Mouse (Mus musculus): ENCODE data around the gene Kcns3. TPM values are rescaled to one million over a fixed set of nuclear protein-coding genes. Genes with fewer than 3 reads are reported as not detected.

The Kcns3 gene
- 0.11 and 0.30 TPM in 2 replicates for polyA plus RNA-seq (2016; fragmentation: Nextera tagmentation; extraction: Ambion mirVana)

GRCm38 (mm10) chr12:11151015-11151414 is at the start of gene Kcns3:
Kcns3 (minus strand) TSS chr12:11151056.
- Histone ChIP-seq H3K36me3 (replicated peaks) (no peaks in the 10 kb centered on the region), H3K9me3 (no peaks in the 10 kb centered on the region), H3K4me3 (peak within 1 kb of the TSS; percentile 65), H3K27me3 (replicated peaks; ENCODE audit: low read depth, poor library complexity, severe bottlenecking) (peaks cover 58% of the 10 kb centered on the region), H3K27ac (replicated peaks) (no peak within 1 kb of the TSS; the same call in 1 of the 2 replicates), H3K4me1 (peaks cover 20% of the 10 kb centered on the region)
- 24% methylated on average over 15 of the region's 15 CpGs for WGBS
- peak; percentile 15 for DNase-seq (ENCODE audit: low spot score)

DNA sequence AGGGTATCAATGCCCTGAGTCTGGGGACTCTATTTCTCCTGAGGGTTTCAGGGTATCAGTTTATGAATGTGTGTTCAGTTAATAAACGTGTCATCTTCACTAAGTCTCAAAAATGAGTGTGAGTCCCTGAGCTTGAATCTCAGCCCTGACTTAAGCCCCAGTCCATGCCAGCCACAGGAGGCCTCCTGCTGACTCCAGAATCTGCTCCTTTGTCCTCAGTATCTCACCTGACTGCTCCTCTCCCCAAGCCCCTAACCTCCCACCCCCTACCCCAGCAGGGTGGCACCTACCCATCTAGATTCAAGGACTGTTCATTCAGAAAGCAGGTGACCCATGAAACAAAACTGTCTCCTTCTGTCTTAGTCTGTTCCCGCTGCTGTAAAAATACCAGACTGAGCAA is 47.7 kb upstream of the Kcns3 start:
- peaks cover 9% of the 10 kb centered on the region for H3K4me1 ChIP-seq

DNA sequence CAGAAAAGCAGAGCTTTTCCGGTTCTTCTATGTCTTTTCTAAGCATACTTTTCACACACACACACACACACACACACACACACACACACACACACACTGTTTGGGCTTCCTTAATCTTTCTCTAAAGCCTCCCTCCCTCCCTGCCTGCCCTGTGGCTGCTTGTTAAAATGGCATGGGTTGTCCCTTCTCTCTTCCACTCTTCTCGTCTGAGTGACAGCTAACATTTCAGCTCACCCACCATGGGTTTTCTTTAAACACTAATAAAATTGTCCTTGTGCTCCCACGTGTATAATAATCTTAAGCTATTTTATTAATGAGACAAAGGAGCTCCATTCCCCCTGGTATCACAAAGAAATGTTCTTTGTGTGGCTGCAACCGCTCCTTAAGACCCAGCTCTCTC is 47.2 kb upstream of the Kcns3 start:
- 32% methylated on average over 4 of the region's 4 CpGs for WGBS
- H3K27ac ChIP-seq (replicated peaks): no peak overlapping the region
- no peak overlapping the region for H3K4me3 ChIP-seq
- no peaks in the 10 kb centered on the region for H3K27me3 ChIP-seq (replicated peaks; ENCODE audit: low read depth, poor library complexity, severe bottlenecking)
- no peaks in the 10 kb centered on the region for H3K9me3 ChIP-seq
- no peaks in the 10 kb centered on the region for H3K36me3 ChIP-seq (replicated peaks)
- peak; percentile 13 for DNase-seq (ENCODE audit: low spot score)
- H3K4me1 ChIP-seq: peaks cover 9% of the 10 kb centered on the region

More for the DNA sequence above, 47.7 kb upstream of the Kcns3 start:
- H3K27ac ChIP-seq (replicated peaks): no peak overlapping the region
- DNase-seq (ENCODE audit: low spot score): no peak
- H3K27me3 ChIP-seq (replicated peaks; ENCODE audit: low read depth, poor library complexity, severe bottlenecking): no peaks in the 10 kb centered on the region
- H3K36me3 ChIP-seq (replicated peaks): no peaks in the 10 kb centered on the region
- WGBS: 41% methylated on average over 2 of the region's 2 CpGs
- H3K9me3 ChIP-seq: no peaks in the 10 kb centered on the region
- H3K4me3 ChIP-seq: no peak overlapping the region

- 42% methylated on average over 5 of the region's 5 CpGs for WGBS
- peak overlapping the region; percentile 30; the same call in 1 of the 2 replicates for H3K27ac ChIP-seq (replicated peaks)
Observed at GRCm38 (mm10) chr12:11196830-11197229, 46.0 kb upstream of the Kcns3 start.

GRCm38 (mm10) chr12:11196142-11196597 is 45.3 kb upstream of the Kcns3 start:
- Histone ChIP-seq H3K9me3 (no peaks in the 10 kb centered on the region), H3K4me3 (peak overlapping the region; percentile 43; the same call in 1 of the 2 replicates), H3K4me1 (peaks cover 9% of the 10 kb centered on the region), H3K27ac (replicated peaks) (peak overlapping the region; percentile 30; the same call in 1 of the 2 replicates), H3K27me3 (replicated peaks; ENCODE audit: low read depth, poor library complexity, severe bottlenecking) (no peaks in the 10 kb centered on the region), H3K36me3 (replicated peaks) (no peaks in the 10 kb centered on the region)
- peak; percentile 87 for DNase-seq (ENCODE audit: low spot score)
- 10% methylated on average over 18 of the region's 19 CpGs for WGBS

More at GRCm38 (mm10) chr12:11196830-11197229, 46.0 kb upstream of the Kcns3 start:
- Histone ChIP-seq H3K4me3 (no peak overlapping the region), H3K9me3 (no peaks in the 10 kb centered on the region), H3K4me1 (peaks cover 9% of the 10 kb centered on the region), H3K36me3 (replicated peaks) (no peaks in the 10 kb centered on the region), H3K27me3 (replicated peaks; ENCODE audit: low read depth, poor library complexity, severe bottlenecking) (no peaks in the 10 kb centered on the region)
- DNase-seq (ENCODE audit: low spot score): no peak

DNA sequence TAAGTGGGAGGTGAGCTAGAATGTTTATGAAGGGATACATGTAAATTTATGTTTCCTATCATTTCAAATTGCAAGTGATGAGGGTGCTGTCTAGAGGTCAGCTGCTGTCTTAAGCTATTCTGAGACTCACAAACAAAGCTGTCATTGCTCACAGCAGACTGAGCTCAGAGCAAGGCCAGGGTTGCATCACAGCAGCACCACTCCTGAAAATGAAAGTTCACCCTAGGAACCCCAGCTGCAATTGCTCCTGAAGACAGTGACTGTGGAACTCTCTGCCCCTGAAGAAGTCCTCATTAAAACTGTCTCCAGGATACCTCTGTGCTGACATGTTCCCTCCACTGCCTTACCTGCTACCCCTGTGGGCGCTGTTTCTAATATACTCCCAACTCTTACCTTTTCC is 44.2 kb upstream of the Kcns3 start:
- Histone ChIP-seq H3K36me3 (replicated peaks) (no peaks in the 10 kb centered on the region), H3K27me3 (replicated peaks; ENCODE audit: low read depth, poor library complexity, severe bottlenecking) (no peaks in the 10 kb centered on the region), H3K4me3 (no peak overlapping the region), H3K4me1 (peaks cover 9% of the 10 kb centered on the region), H3K27ac (replicated peaks) (no peak overlapping the region), H3K9me3 (no peaks in the 10 kb centered on the region)
- WGBS: 91% methylated on average over 1 of the region's 1 CpGs
- no peak for DNase-seq (ENCODE audit: low spot score)

GRCm38 (mm10) chr12:11178486-11179154 is 27.8 kb upstream of the Kcns3 start:
- Histone ChIP-seq H3K27me3 (replicated peaks; ENCODE audit: low read depth, poor library complexity, severe bottlenecking) (0 out of 2 replicates have a peak, but pooled peaks cover 3% of the 10 kb centered on the region), H3K36me3 (replicated peaks) (no peaks in the 10 kb centered on the region), H3K4me3 (peak overlapping the region; percentile 13; the same call in 1 of the 2 replicates), H3K27ac (replicated peaks) (no peak overlapping the region), H3K4me1 (peaks cover 7% of the 10 kb centered on the region; the same call in 1 of the 2 replicates), H3K9me3 (no peaks in the 10 kb centered on the region)
- peak; percentile 89 for DNase-seq (ENCODE audit: low spot score)
- WGBS: 28% methylated on average over 11 of the region's 11 CpGs

GRCm38 (mm10) chr12:11177408-11178394 is 26.8 kb upstream of the Kcns3 start:
- H3K9me3 ChIP-seq: no peaks in the 10 kb centered on the region
- WGBS: 51% methylated on average over 5 of the region's 5 CpGs
- DNase-seq (ENCODE audit: low spot score): no peak
- no peak overlapping the region for H3K4me3 ChIP-seq
- no peaks in the 10 kb centered on the region for H3K36me3 ChIP-seq (replicated peaks)
- 0 out of 2 replicates have a peak, but pooled peaks cover 3% of the 10 kb centered on the region for H3K27me3 ChIP-seq (replicated peaks; ENCODE audit: low read depth, poor library complexity, severe bottlenecking)
- H3K4me1 ChIP-seq: peaks cover 7% of the 10 kb centered on the region; the same call in 1 of the 2 replicates
- H3K27ac ChIP-seq (replicated peaks): no peak overlapping the region

- Histone ChIP-seq H3K27ac (replicated peaks) (no peak overlapping the region), H3K27me3 (replicated peaks; ENCODE audit: low read depth, poor library complexity, severe bottlenecking) (no peaks in the 10 kb centered on the region)
- WGBS: 86% methylated on average over 3 of the region's 3 CpGs
Observed at GRCm38 (mm10) chr12:11158670-11159069, 7.8 kb upstream of the Kcns3 start.

GRCm38 (mm10) chr12:11155123-11155522 is 4.3 kb upstream of the Kcns3 start:
- H3K36me3 ChIP-seq (replicated peaks): no peaks in the 10 kb centered on the region

More at GRCm38 (mm10) chr12:11158670-11159069, 7.8 kb upstream of the Kcns3 start:
- H3K4me1 ChIP-seq: no peaks in the 10 kb centered on the region
- no peaks in the 10 kb centered on the region for H3K36me3 ChIP-seq (replicated peaks)
- no peaks in the 10 kb centered on the region for H3K9me3 ChIP-seq
- no peak overlapping the region for H3K4me3 ChIP-seq
- DNase-seq (ENCODE audit: low spot score): no peak

GRCm38 (mm10) chr12:11153587-11153986 is 2.7 kb upstream of the Kcns3 start:
- peaks cover 48% of the 10 kb centered on the region for H3K27me3 ChIP-seq (replicated peaks; ENCODE audit: low read depth, poor library complexity, severe bottlenecking)
- no peaks in the 10 kb centered on the region for H3K36me3 ChIP-seq (replicated peaks)
- no peak overlapping the region for H3K27ac ChIP-seq (replicated peaks)
- H3K4me3 ChIP-seq: no peak overlapping the region
- H3K4me1 ChIP-seq: peaks cover 20% of the 10 kb centered on the region
- no peak for DNase-seq (ENCODE audit: low spot score)
- no peaks in the 10 kb centered on the region for H3K9me3 ChIP-seq

More at GRCm38 (mm10) chr12:11155123-11155522, 4.3 kb upstream of the Kcns3 start:
- Histone ChIP-seq H3K9me3 (no peaks in the 10 kb centered on the region), H3K4me1 (peaks cover 9% of the 10 kb centered on the region; the same call in 1 of the 2 replicates), H3K27ac (replicated peaks) (no peak overlapping the region), H3K27me3 (replicated peaks; ENCODE audit: low read depth, poor library complexity, severe bottlenecking) (peaks cover 32% of the 10 kb centered on the region), H3K4me3 (no peak overlapping the region)
- DNase-seq (ENCODE audit: low spot score): no peak
- WGBS: 85% methylated on average over 1 of the region's 1 CpGs

Measured in embryonic facial prominence, embryonic 10.5 days (tissue).